Mouse (Mus musculus) G1E (cell line): ENCODE data around the gene Gm20683. TPM values are rescaled to one million over a fixed set of nuclear protein-coding genes. Genes with fewer than 3 reads are reported as not detected.

ENCODE experiments used
- ATAC-seq: 2 replicates; pipeline ENCODE4 v1.8.0; 2016; ENCODE audit warnings: mild to moderate bottlenecking; ENCODE audit not compliant: insufficient number of reproducible peaks, poor library complexity, low FRiP score, severe bottlenecking; ENCODE audit errors: extremely low read depth
- DNase-seq: peaks from one replicate; pipeline ENCODE4 v3.0.0; 2012; ENCODE audit warnings: low spot score
- H3K27me3 ChIP-seq: 2 replicates; pipeline ENCODE4 v1.6.1; 2012; ENCODE audit warnings: mild to moderate bottlenecking, low read length, inconsistent platforms; ENCODE audit not compliant: insufficient read depth
- H3K36me3 ChIP-seq: replicated peaks from 2 replicates; pipeline ENCODE3; 2012; ENCODE audit warnings: mild to moderate bottlenecking, inconsistent platforms
- H3K4me1 ChIP-seq: 2 replicates; pipeline ENCODE4 v1.6.1; 2012; ENCODE audit warnings: low read depth, low read length, inconsistent platforms, mixed read lengths; ENCODE audit not compliant: insufficient read depth
- H3K4me3 ChIP-seq: 2 replicates; pipeline ENCODE4 v1.5.1; 2012; ENCODE audit warnings: low read depth, mild to moderate bottlenecking, inconsistent platforms, low read length, moderate library complexity, mixed read lengths
- H3K9me3 ChIP-seq: replicated peaks from 2 replicates; pipeline ENCODE4 v1.6.1; 2012; ENCODE audit warnings: inconsistent platforms
- CTCF ChIP-seq: IDR thresholded peaks from 2 replicates; pipeline ENCODE4 v1.5.1; 2012; ENCODE audit warnings: low read depth, low read length, inconsistent platforms, mixed read lengths
- GATA1 ChIP-seq: IDR thresholded peaks from 2 replicates; pipeline ENCODE4 v1.6.1; 2012; ENCODE audit warnings: borderline replicate concordance, low read length, inconsistent platforms, mixed read lengths
- GATA2 ChIP-seq: IDR thresholded peaks from 2 replicates; pipeline ENCODE4 v1.6.1; 2012; ENCODE audit warnings: low read depth, low read length, inconsistent platforms, borderline replicate concordance
- POLR2AphosphoS5 ChIP-seq: IDR thresholded peaks from 2 replicates; pipeline ENCODE4 v1.6.1; 2012; ENCODE audit warnings: low read depth, low read length, inconsistent platforms; ENCODE audit not compliant: insufficient replicate concordance
- TAL1 ChIP-seq: conservative IDR thresholded peaks from 2 replicates; pipeline ENCODE4 v1.6.1; 2012; ENCODE audit warnings: low read depth, low read length, inconsistent platforms, mixed read lengths
- polyA plus RNA-seq: library from polyadenylated mRNA; stranded (reverse); fragments of >175 nt; gene quantifications from 2 replicates; pipeline ENCODE4 v1.2.3, GENCODE M21; 2012
- total RNA-seq, 2 experiments: library from RNA; stranded (forward) in 1 of 2; stranded (reverse) in 1 of 2; fragments of 200-1000 nt in 1 of 2; fragments of >200 nt in 1 of 2; fragmentation: Nextera tagmentation in 1 of 2; gene quantifications; 2 replicates each; pipeline ENCODE4 v1.2.3; 2014 to 2017

Gene Gm20683
- total RNA-seq (2014; fragmentation: Nextera tagmentation) (1.1 and 2.9 TPM in 2 replicates), total RNA-seq (2017) (3.0 and 3.1 TPM in 2 replicates), polyA plus RNA-seq (9.7 and 12.4 TPM in 2 replicates)

DNA sequence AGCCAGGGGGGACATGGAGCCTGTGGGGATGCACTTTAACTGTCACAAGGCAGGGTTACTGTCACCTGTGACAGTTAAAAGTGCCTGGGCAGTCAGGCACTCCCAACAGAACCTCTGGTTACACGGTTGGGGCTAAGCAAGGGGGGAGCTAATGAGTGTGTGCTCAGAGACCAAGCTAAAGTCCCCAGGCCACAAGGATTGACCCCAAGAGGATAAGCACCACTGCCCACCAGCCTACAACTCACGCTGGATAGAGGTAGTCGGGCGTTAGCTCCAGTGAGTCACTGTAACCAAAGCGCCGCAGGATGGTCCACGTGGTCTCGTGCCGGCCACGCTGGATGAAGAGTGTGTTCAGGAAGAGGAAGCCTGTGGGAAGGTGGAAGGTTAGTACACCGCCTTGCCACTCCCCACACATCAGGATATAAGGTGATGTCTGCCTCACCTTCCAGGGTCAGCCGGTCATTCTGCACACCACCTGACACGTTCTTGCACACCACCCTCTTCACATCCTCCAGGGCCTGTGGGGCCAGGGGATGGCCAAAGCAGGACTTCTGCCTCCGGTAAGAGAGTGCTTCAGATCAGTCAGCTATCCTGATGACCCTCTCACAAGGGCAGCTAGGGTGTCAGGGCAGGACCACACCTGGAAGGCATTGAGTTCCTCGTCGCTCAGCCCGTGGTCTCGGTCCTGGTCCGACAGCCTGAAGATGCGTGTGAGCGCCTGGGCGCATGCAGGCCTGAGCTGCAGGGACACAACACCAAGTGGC is at the start of gene Gm20683:
Gm20683 (minus strand) TSS at position 647 of the 764 bp plus-strand sequence.
- TF ChIP-seq CTCF: no peak
- no peak for TF ChIP-seq TAL1
- no peak for TF ChIP-seq POLR2AphosphoS5
- DNase-seq (no peak), ATAC-seq (no peak)
- 0 out of 2 replicates have a peak, but pooled peaks cover 3% of the 10 kb centered on the region for H3K27me3 ChIP-seq
- no peaks in the 10 kb centered on the region for H3K9me3 ChIP-seq
- H3K36me3 ChIP-seq: peaks cover 86% of the 10 kb centered on the region
- H3K4me1 ChIP-seq: peaks cover 86% of the 10 kb centered on the region
- H3K4me3 ChIP-seq: no peak within 1 kb of the TSS; the same call in none of the 2 replicates

DNA sequence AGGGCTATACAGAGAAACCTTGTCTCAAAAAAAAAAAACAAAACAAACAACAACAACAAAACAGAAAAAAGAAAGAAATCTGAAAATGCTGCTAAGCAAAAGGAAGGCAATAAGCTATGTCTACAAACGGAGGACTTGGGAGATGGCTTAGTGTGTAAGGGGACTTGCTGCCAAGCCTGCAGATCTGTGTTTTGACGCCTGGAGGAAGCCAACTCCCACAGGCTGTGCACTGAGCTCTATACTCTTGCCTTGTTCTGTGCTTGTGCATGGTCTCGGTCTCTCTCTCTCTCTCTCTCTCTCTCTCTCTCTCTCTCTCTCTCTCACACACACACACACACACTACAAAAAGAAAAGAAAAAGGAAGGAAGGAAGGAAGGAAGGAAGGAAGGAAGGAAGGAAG is 47.3 kb upstream of the Gm20683 start:
- TF ChIP-seq GATA1: no peak
- no peak for TF ChIP-seq TAL1
- H3K4me1 ChIP-seq: peaks cover 12% of the 10 kb centered on the region
- DNase-seq (no peak), ATAC-seq (no peak)
- H3K4me3 ChIP-seq: no peak overlapping the region
- no peaks in the 10 kb centered on the region for H3K27me3 ChIP-seq
- H3K9me3 ChIP-seq: no peaks in the 10 kb centered on the region
- H3K36me3 ChIP-seq: peaks cover 78% of the 10 kb centered on the region

DNA sequence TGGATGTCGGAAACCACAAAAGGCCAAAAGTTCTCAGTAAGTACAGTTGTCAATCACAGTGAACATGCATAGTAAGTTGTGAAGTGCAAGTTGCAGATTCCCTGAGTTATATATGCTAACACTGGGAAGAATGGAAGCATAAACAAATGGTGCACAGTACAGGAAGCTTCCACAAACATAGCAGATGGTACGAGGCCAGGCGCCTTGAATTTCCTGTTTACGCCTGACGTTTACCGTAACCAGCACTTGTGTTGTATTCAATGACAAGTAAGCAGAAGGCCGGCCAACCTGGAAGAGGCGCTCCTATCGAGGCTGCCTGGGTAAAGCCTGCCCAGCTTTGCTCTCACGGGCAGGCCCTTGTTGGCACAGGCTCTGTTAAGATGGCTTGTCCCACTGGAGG is 45.9 kb upstream of the Gm20683 start:
- Histone ChIP-seq H3K9me3 (no peaks in the 10 kb centered on the region), H3K4me1 (peaks cover 12% of the 10 kb centered on the region), H3K27me3 (no peaks in the 10 kb centered on the region), H3K36me3 (peaks cover 89% of the 10 kb centered on the region), H3K4me3 (no peak overlapping the region)
- ATAC-seq (no peak), DNase-seq (no peak)
- TF ChIP-seq GATA1 (no peak), CTCF (no peak), GATA2 (no peak), TAL1 (no peak), POLR2AphosphoS5 (no peak)

DNA sequence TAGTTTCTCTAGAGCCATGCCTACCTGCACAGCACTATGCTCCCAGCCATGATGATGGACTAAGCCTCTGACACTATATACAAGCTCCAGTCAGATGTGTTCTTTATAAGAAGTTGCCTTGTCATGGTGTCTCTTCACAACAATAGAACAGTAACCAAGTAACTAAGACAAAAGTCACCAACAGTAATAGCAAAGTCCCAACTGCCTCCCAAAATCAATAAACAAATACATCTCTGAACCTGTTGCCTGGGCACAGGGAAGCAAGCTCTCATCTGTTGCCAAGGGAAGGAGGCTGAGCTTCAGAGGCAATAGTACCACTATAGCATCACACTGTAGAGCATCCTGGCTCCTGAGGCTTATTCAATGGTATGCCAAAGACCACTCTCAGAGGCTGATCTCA is 45.2 kb upstream of the Gm20683 start:
- peaks cover 12% of the 10 kb centered on the region for H3K4me1 ChIP-seq
- peaks cover 96% of the 10 kb centered on the region for H3K36me3 ChIP-seq
- no peak for ATAC-seq
- no peaks in the 10 kb centered on the region for H3K9me3 ChIP-seq
- TF ChIP-seq GATA1: no peak
- no peak for TF ChIP-seq GATA2
- no peak overlapping the region for H3K4me3 ChIP-seq
- no peak for DNase-seq
- no peaks in the 10 kb centered on the region for H3K27me3 ChIP-seq

DNA sequence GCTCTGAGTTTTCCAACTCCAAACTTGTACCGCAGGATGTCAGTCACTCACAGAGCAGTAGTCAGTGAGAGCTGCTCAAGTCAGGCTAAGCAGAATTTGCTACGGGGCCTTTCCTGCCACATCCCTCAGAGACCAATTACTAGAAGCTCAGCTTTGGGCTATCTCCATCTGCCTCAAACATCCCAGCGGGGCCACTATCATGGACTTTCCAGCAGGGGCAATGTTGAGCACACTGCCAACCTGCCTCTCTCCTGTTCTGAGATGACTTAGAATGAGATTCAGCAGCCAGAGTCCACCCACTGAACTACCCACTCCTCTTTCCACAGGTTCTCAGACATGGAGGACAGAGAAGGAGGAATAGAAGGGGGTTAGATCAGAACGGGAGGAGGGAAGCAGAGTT is 44.1 kb upstream of the Gm20683 start:
- H3K4me3 ChIP-seq: no peak overlapping the region
- TF ChIP-seq GATA2: no peak
- TF ChIP-seq GATA1: no peak
- no peak for TF ChIP-seq TAL1
- no peak for TF ChIP-seq CTCF
- no peak for TF ChIP-seq POLR2AphosphoS5
- peaks cover 12% of the 10 kb centered on the region for H3K4me1 ChIP-seq
- H3K27me3 ChIP-seq: no peaks in the 10 kb centered on the region
- DNase-seq: no peak
- no peaks in the 10 kb centered on the region for H3K9me3 ChIP-seq
- H3K36me3 ChIP-seq: peaks cover 98% of the 10 kb centered on the region
- ATAC-seq: no peak

DNA sequence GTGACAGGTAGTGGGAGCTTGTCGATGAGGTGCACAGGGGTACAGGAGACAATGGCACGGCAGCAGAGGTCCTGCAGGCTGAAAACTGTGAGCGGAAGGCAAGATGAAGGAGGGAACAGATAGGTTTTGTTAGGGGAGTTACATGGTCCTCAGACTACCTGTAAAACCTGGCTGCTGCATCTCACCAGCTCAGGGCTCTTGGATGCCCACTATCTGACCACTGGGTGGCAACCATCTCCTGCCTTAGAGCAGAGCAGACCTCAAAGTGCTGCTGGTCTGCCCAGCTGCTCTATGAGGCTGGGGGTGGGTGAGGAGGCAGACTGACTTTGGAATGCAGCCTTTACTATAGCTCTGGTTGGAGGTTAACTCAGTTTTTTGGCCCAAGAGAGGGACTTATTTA is 42.3 kb upstream of the Gm20683 start:
- no peak for ATAC-seq
- peaks cover 12% of the 10 kb centered on the region for H3K4me1 ChIP-seq
- H3K36me3 ChIP-seq: peaks cover 99% of the 10 kb centered on the region
- no peaks in the 10 kb centered on the region for H3K9me3 ChIP-seq
- TF ChIP-seq GATA1 (no peak), POLR2AphosphoS5 (no peak), CTCF (no peak), GATA2 (no peak), TAL1 (no peak)
- H3K4me3 ChIP-seq: no peak overlapping the region
- no peak for DNase-seq
- no peaks in the 10 kb centered on the region for H3K27me3 ChIP-seq

DNA sequence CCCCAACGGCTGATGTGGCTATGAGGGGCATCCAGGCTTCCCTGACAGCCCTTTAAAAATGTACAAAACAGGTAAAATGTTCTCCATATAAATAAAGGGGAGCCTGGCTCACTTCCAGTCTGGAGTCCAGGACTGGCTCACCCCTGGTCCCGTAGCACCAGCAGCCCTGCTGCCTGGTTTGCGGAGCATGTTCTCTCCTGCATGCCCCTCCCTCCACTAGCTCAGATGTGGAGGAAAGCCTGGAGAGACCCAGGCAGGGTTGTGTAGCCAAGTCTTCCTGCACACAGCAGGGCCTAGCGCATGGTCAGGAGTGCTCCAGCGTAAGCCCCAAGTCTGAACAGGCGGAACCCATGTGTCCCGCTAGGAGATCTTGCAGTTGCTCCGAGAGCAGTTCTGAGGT is 41.7 kb upstream of the Gm20683 start:
- no peak for ATAC-seq
- H3K4me3 ChIP-seq: no peak overlapping the region
- H3K27me3 ChIP-seq: no peaks in the 10 kb centered on the region
- peaks cover 12% of the 10 kb centered on the region for H3K4me1 ChIP-seq
- no peaks in the 10 kb centered on the region for H3K9me3 ChIP-seq
- DNase-seq: no peak
- peaks cover 99% of the 10 kb centered on the region for H3K36me3 ChIP-seq
- TF ChIP-seq GATA1 (no peak), GATA2 (no peak), TAL1 (no peak), POLR2AphosphoS5 (no peak), CTCF (no peak)
